Mouse (Mus musculus) effector memory CD4-positive, alpha-beta T cell, adult 7 months (primary cell): ENCODE data around the gene Atp2a1. TPM values are rescaled to one million over a fixed set of nuclear protein-coding genes. Genes with fewer than 3 reads are reported as not detected.

Experiments used
- polyA plus RNA-seq: library from polyadenylated mRNA; unstranded; fragments of 100-300 nt; shearing (Covaris generic); gene quantifications from one replicate; pipeline ENCODE4 v1.2.1, GENCODE M21; 2017

The Atp2a1 gene
- polyA plus RNA-seq: not detected

DNA sequence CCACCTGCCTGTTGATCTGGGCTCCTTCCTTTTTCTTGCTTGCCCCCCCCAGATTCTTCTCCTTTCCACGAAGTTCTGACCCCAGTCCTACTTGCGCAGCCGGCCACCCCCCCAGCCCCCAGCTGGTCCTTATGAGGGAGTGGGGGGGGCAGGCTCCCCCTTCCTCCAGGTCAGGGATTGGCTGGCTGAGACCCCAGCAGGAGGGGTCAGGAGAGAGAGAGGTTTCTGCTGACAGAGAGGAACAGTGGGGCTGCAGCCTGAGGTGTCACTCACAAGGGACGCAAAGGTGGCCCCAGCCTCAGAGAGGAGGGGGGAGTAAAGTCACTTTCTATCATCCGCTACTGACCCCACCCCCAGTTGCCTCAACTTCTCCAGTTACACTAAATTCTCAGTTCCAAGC lies at the start of gene Atp2a1:
Gene Atp2a1 (minus strand): TSS at position 105 of the 400 bp plus-strand sequence.

GRCm38 (mm10) chr7:126503273-126503878 lies 40.5 kb upstream of the Atp2a1 start, which contains the start of gene Atxn2l:
Gene Atxn2l (minus strand): TSS chr7:126503437.

GRCm38 (mm10) chr7:126487052-126487483 lies 24.2 kb upstream of the Atp2a1 start, which contains the start of gene Tufm:
Gene Tufm (plus strand): TSS chr7:126487361.

GRCm38 (mm10) chr7:126474993-126475581 lies 12.2 kb upstream of the Atp2a1 start, which contains the start of gene Sh2b1:
Gene Sh2b1 (minus strand): TSS chr7:126475424.

DNA sequence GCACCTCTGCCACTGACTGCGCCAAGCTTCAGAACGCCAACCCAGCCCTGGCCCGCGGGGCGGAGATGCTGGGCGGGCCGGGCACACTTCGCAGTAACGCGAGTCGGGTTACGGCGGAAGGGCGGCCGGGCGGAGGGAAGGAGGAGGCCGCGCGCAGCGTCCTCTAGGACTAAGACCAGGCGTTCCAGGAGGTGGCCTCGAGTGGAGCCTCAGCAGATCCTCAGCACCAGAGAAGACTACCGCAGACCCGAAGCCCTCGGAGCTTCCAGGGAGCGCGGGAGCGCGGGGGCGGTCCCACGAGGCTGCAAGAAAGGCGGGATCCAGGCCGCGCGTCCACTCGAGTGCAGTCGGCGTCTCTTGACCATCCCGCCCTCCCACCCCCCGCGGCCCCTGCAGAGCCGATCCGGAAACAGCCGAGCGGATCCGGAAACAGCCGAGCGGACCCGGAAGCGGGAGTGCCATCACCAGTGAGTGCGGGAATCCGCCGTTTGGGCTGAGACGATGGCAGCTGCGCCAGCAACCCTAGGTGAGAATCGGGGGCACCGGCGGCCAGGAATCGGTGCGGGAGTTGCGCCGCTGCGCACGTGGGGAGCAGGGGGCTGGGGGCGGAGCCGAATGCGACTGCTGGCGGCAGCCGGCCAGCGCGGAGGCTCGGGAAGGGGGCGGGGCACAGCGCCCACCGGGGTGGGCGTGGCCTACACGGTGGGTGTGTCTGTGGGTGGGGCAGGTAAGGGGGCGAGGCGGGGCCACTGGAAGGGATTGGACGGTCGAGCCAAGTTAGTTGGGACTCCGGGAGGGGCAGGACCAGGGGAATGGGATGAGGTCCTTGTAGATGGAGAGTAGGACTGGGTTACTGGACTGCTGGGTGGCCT lies 34.0 kb downstream of the Atp2a1 start, which contains the start of gene Rabep2:
Gene Rabep2 (plus strand): TSS at position 129 of the 872 bp plus-strand sequence.

DNA sequence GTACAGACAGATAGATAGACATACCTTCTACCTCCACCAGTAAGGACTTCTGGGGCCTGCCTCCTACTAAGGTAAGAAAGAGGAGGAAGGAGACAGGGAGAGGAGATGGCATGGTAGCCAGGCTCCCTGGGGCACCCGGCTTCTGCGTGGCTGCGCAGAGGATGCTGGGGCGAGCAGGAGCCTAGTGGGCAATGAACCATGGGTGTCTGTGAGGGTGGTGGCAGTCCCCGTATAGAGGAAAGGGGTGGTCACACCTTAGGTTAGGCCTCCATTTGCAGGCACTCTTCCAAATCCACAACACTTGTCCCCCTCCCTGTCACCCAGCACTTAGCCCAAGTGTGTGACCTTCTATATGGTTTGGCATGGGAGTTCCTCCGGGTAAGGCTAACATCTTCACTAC lies 48.2 kb downstream of the Atp2a1 start, which contains the start of gene Cd19:
Gene Cd19 (minus strand): TSS at position 165 of the 400 bp plus-strand sequence.

DNA sequence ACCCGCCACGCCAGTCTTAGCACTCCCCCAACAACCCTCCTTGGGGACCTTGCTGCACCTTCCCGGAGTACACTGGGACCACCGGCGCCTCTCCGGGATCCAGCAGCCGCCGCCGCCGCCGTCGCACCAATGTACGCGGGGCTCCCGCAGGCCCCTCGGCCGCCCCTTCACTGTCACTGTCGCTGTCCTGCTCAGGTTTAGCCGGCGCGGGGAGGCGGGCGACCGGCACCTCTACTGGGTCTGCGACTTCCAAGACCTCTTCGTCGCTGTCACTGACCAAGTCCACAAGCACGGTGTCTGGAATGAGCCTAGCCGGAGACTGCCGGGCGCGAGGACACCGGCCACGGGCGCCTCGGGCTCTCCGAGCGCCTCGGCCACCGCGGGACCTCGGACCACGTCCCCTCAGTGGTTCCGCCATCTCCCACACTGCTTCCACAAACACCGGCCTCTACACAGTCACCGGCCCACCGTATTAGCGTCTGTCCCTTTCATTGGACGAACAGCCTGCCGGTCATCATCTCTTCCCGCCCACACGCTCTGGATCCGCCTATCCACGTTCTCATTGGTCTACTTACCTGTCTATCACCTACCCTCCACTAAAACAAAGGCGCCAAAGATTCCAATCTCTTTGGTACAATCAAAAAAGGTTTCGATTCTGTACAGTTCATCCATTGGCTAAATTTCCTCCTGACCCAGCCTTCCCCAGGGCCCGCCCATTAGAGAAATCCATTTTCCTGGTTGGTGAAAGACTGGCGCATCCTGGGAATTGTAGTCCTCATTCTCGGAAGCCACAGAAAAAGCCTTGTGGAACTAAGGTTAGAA lies 66.4 kb downstream of the Atp2a1 start, which contains the start of gene Nfatc2ip:
Gene Nfatc2ip (minus strand): TSS at position 440 of the 822 bp plus-strand sequence.

Other genes with a start within 250 kb of the Atp2a1 start
- gene Sbk1, start 190.5 kb downstream of the Atp2a1 start, polyA plus RNA-seq: 26.4 TPM
- 662 TPM for gene Lat, start 93.5 kb downstream of the Atp2a1 start, polyA plus RNA-seq
- 41.4 TPM for gene Spns1, start 85.7 kb downstream of the Atp2a1 start, polyA plus RNA-seq
- gene Nfatc2ip, start 66.4 kb downstream of the Atp2a1 start, polyA plus RNA-seq: 3.8 TPM
- 0.12 TPM for gene Cd19, start 48.2 kb downstream of the Atp2a1 start, polyA plus RNA-seq
- 48.7 TPM for gene Rabep2, start 34.3 kb downstream of the Atp2a1 start, polyA plus RNA-seq
- 49.8 TPM for gene Sh2b1, start 12.3 kb upstream of the Atp2a1 start, polyA plus RNA-seq
- gene Tufm, start 24.3 kb upstream of the Atp2a1 start, polyA plus RNA-seq: 98.5 TPM
- 106 TPM for gene Atxn2l, start 40.3 kb upstream of the Atp2a1 start, polyA plus RNA-seq
- gene Eif3c, start 103.3 kb upstream of the Atp2a1 start, polyA plus RNA-seq: 159 TPM
- gene Apobr, start 121.8 kb upstream of the Atp2a1 start, polyA plus RNA-seq: 7.1 TPM
- gene Cln3, start 122.7 kb upstream of the Atp2a1 start, polyA plus RNA-seq: 105 TPM
- not detected for gene Il27, start 131.8 kb upstream of the Atp2a1 start, polyA plus RNA-seq
- gene Nupr1, start 167.8 kb upstream of the Atp2a1 start, polyA plus RNA-seq: 1.8 TPM
- gene Sgf29, start 186.2 kb upstream of the Atp2a1 start, polyA plus RNA-seq: 79.6 TPM
- gene Sult1a1, start 213.3 kb upstream of the Atp2a1 start, polyA plus RNA-seq: 0.29 TPM
- gene Bola2, start 232.3 kb upstream of the Atp2a1 start, polyA plus RNA-seq: 102 TPM
- gene Slx1b, start 232.7 kb upstream of the Atp2a1 start, polyA plus RNA-seq: 2.0 TPM
- gene Coro1a, start 244.7 kb upstream of the Atp2a1 start, polyA plus RNA-seq: 1,760 TPM